Mouse (Mus musculus) cortical plate, adult 2 months (tissue): Measurements from ENCODE around the gene Gm43517. TPM values are rescaled to one million over a fixed set of nuclear protein-coding genes. Genes with fewer than 3 reads are reported as not detected.

Source experiments
- H3K27ac ChIP-seq: fragments of 200-500 bp; 2 replicates; pipeline ENCODE4 v1.5.1; 2012; ENCODE audit warnings: low read length, control low read depth, inconsistent platforms; ENCODE audit not compliant: insufficient read depth
- H3K4me1 ChIP-seq: fragments of 200-500 bp; 2 replicates; pipeline ENCODE4 v1.6.1; 2011; ENCODE audit warnings: low read length; ENCODE audit not compliant: control insufficient read depth, insufficient read depth
- H3K4me3 ChIP-seq: fragments of 200-500 bp; 2 replicates; pipeline ENCODE4 v1.5.1; 2011; ENCODE audit warnings: mild to moderate bottlenecking, low read length, control low read depth; ENCODE audit not compliant: insufficient read depth
- CTCF ChIP-seq: fragments of 200-500 bp; IDR thresholded peaks from 2 replicates; pipeline ENCODE4 v1.5.1; 2011; ENCODE audit warnings: mild to moderate bottlenecking, control low read depth, low read length; ENCODE audit not compliant: insufficient read depth; ENCODE audit errors: extremely low read depth
- POLR2A ChIP-seq: fragments of 200-500 bp; IDR thresholded peaks from 2 replicates; pipeline ENCODE4 v1.6.1; 2011; ENCODE audit warnings: mild to moderate bottlenecking, low read length, control low read depth; ENCODE audit not compliant: insufficient read depth; ENCODE audit errors: extremely low read depth
- polyA plus RNA-seq: library from polyadenylated mRNA; depleted of rRNA; stranded (reverse); fragments of >200 nt; gene quantifications from 2 replicates; pipeline ENCODE4 v1.2.3, GENCODE M21; 2012; rRNA removed

The Gm43517 gene
- polyA plus RNA-seq, 1 experiment: 2.1 TPM

- H3K27ac ChIP-seq: peak overlapping the region; percentile 99
- H3K4me3 ChIP-seq: no peak overlapping the region
- TF ChIP-seq POLR2A: no peak
- no peak for TF ChIP-seq CTCF
- peaks cover 5% of the 10 kb centered on the region; the same call in 1 of the 2 replicates for H3K4me1 ChIP-seq
Observed at GRCm38 (mm10) chr12:49399611-49400010, 14.6 kb downstream of the Gm43517 start.

DNA sequence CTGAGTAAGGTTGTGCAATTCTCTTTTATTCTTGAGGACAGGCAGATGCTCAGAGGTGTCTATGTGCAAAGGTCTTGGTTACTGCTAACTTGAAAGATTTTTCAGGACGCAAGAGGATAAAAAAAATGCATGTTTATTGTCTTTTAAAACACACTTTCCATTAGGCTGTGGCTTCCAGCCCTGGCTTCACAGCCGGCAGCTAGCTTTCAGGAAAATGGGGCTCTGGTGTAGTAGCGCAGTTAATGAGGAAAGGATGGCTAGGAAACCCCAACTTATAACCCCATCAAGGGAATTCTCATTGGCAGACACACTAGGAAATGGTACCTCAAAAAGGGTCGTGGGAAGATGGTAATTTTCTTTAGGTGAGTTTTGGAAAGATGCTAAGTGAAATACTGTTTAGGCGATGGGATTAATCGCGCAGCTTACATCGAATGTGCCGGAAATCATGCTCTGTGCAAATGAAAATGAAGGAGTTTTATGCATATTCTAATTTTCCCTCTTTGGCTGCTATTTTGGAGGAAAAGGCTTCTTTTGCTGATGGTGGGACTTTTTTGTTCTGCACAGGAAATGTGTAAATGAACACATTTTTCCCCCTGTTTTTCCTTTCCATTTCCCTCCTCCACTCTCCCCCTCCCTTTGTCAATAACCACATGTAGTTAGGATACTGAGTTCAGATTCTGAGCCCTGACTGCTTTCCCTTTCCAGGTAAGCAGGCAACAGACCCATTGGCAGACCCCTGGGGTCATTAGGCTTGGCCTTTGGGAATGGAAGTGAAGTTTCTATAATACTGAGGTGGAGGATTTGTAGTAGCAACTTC is 15.3 kb downstream of the Gm43517 start:
- H3K4me1 ChIP-seq: peaks cover 4% of the 10 kb centered on the region; the same call in 1 of the 2 replicates
- peak overlapping the region; percentile 16; the same call in 1 of the 2 replicates for H3K4me3 ChIP-seq
- TF ChIP-seq POLR2A: no peak
- TF ChIP-seq CTCF: no peak
- H3K27ac ChIP-seq: peak overlapping the region; percentile 99

DNA sequence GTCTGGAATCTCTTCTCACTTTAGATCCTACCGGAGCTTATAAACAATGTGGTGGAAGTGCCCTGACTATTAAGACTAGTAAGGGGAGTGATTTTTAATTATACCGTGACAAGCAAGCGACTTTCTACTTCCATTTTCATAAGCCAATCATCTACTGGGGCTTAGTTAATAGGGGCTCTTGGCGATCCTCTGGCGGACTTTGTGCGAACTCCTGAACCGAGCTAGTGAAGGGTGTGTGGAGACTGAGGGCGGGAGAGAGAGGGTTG is 15.8 kb downstream of the Gm43517 start:
- peaks cover 4% of the 10 kb centered on the region; the same call in 1 of the 2 replicates for H3K4me1 ChIP-seq
- peak overlapping the region; percentile 16 for H3K4me3 ChIP-seq
- peak overlapping the region; percentile 99 for H3K27ac ChIP-seq
- TF ChIP-seq CTCF (no peak), POLR2A (peak; percentile 71; the same call in 1 of the 2 replicates)

- peaks cover 4% of the 10 kb centered on the region; the same call in 1 of the 2 replicates for H3K4me1 ChIP-seq
- TF ChIP-seq POLR2A: no peak; the same call in 1 of the 2 replicates
- TF ChIP-seq CTCF: no peak
- H3K4me3 ChIP-seq: peak overlapping the region; percentile 16
- H3K27ac ChIP-seq: peak overlapping the region; percentile 99
Observed at GRCm38 (mm10) chr12:49401119-49401795, 16.3 kb downstream of the Gm43517 start.

- TF ChIP-seq CTCF (no peak), POLR2A (no peak)
- Histone ChIP-seq H3K27ac (peak overlapping the region; percentile 99), H3K4me1 (peaks cover 4% of the 10 kb centered on the region; the same call in 1 of the 2 replicates), H3K4me3 (peak overlapping the region; percentile 16)
Observed at GRCm38 (mm10) chr12:49401796-49402130, 16.8 kb downstream of the Gm43517 start.

DNA sequence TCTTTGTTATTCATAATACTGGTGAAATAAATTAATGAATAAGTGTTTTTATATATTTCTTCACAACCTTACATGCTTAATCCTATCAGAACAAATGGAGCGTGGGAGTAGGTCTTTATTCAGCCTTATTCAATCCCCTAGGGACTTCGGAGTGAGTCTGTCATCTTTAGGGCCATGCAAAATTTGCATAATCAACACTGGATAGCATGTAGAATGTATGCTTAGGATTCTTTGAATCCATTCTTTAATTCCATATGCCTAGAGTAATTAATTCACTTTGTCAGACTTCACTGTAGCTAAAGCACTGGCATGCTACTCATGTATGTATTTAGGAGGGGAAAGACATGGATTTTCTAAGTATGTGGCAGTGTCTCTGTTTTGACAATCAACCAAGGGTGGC is 24.9 kb downstream of the Gm43517 start:
- Histone ChIP-seq H3K27ac (no peak overlapping the region), H3K4me1 (no peaks in the 10 kb centered on the region), H3K4me3 (no peak overlapping the region)
- TF ChIP-seq POLR2A: no peak
- no peak for TF ChIP-seq CTCF

DNA sequence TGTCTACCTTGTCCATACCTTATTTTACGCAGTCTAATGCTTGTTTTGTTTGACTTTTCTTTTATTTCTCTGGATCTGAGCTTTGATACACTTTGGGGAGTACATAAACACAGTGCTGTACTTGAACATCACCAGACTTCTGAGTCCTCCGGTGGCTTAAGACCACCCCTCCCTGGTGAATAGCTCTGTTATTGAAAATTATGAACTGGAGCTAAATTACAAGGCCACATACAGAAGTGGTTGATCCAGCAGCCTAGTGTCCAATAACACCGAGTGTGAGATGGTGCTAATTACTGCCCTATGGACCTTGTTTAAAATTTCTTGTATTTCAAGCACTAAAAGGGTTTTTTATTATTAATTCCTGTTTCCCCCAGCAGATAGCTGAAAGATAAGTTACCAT is 33.0 kb downstream of the Gm43517 start:
- no peaks in the 10 kb centered on the region for H3K4me1 ChIP-seq
- no peak overlapping the region for H3K4me3 ChIP-seq
- no peak overlapping the region for H3K27ac ChIP-seq
- TF ChIP-seq POLR2A (no peak), CTCF (no peak)

Other genes starting within 250 kb of the Gm43517 start
- 61.2 and 63.1 TPM in 2 replicates for gene Foxg1, start 2.5 kb upstream of the Gm43517 start, polyA plus RNA-seq